Mouse (Mus musculus) gonadal fat pad, adult 2 months (tissue): ENCODE measurements around the gene Mfap3l. TPM values are rescaled to one million over a fixed set of nuclear protein-coding genes. Genes with fewer than 3 reads are reported as not detected.
"Not testable (repeated sequence)": the region's sequence is repeated elsewhere in the genome, so short reads cannot be mapped to it uniquely, and the experiment has no call there.

Experiments
- DNase-seq: peaks from one replicate; pipeline ENCODE4 v3.0.0-alpha.2; 2012; ENCODE audit warnings: low read depth
- polyA plus RNA-seq: library from polyadenylated mRNA; depleted of rRNA; stranded (reverse); fragments of >200 nt; gene quantifications from 2 replicates; pipeline ENCODE4 v1.2.3, GENCODE M21; 2012; rRNA removed

Mfap3l gene
- 24.9 and 30.9 TPM in 2 replicates for polyA plus RNA-seq

DNA sequence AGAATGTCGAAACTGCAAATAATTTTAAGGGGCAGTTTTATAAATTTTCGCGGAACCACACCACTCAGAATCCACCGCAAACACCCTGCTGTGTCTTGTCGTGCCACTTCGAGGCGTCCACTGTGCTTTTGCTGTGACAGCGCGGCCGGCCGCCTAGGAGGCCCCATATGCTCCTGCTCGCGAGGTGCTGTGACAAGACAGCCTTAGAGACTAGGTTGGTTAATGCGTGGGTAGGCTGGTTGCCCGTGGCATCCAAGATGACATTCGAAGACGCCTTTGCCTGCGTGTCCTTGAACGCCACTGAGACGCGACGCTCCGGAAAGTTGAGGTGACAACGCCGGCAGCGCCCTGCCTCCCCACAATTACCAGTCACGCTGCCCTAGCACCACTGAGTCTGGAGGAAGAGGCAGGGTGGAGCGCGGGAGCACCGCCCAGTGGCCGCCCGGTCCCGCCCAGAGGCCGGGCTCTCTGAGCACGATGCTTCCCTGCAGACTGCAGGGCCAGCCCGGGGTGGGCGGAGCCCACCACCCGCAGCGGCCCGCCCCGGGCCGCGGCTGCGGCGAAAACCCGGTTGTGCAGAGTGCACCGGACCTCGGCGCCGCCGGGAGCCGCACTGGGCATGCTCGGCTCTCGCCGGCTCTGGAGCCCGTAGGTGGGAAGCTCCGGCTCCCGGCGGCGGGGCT, at the start of gene Mfap3l:
Mfap3l (plus strand) TSS at position 578 of the 683 bp plus-strand sequence.
- peak; percentile 71 for DNase-seq

DNA sequence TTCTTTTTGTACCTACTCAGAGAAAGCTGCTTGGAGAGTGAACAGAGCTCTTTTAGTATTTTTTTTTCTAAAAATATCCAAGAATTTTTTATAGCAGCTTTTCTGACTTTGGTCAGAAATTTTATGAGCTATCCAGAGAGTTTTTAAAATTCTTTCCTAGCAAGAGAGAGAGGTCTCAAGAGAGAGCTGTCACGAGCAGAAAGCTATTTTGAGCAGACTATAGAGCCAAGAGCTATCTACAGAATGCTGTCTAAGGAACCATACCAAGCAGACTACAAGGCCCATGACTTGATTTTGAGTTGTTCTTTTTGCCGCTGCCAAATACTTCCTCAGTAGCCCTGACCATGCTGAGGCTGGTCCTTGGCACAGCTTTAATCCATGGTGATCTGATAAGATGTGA, 49.3 kb upstream of the Mfap3l start:
- no peak for DNase-seq

DNA sequence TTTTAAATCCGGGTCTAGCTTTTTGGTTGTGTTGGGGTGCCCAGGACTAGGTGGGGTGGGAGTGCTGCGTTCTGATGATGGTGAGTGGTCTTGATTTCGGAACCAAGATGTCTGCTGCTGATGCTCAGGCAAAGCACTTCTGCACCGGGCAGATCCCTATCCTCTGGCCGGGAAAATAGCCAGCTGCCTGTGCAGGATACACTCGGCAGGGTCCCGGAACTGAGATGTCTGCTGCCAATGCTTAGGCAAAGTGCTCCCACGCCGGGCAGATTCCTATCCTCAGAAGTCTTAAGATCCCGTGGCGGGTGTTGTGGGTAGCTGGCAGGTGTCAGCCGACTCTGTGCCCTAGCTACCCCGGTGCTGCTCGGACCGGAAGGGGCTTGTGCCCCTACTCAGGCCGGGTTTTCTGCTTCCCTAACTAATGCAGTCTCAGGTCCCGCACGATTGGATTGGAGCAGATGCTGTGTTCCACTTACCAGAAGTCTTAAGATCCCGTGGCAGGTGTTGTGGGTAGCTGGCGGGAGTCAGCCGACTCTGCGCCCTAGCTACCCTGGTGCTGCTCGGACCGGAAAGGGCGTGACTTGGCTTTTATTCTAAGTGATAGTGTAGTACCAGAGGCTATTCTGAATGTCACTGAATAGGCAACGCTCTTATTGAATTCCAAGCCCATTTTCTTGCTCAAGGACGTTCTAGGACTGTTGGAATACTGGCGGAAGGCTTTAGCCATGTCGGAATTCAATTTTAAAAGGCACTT, 41.1 kb upstream of the Mfap3l start:
- not testable (repeated sequence) for DNase-seq

DNA sequence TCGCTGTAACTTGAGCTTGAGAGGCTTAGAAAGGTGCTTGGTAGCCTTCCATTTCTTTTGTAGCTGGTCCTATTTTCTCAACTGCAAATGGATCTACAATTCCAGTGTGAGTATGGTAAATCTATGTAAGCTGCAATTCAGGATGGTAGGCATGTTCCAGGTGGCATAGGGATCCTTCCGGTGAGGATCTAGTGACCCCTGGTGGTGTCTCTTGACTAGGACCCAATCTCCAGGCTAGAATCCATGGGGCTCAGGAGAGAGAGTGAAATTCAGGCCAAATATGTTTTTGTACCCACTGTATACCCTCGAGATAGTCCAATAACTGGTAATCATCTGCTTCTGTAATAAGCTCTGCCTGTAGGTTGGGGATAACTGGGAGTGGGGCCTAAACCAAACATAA, 37.9 kb upstream of the Mfap3l start:
- DNase-seq, result no peak

DNA sequence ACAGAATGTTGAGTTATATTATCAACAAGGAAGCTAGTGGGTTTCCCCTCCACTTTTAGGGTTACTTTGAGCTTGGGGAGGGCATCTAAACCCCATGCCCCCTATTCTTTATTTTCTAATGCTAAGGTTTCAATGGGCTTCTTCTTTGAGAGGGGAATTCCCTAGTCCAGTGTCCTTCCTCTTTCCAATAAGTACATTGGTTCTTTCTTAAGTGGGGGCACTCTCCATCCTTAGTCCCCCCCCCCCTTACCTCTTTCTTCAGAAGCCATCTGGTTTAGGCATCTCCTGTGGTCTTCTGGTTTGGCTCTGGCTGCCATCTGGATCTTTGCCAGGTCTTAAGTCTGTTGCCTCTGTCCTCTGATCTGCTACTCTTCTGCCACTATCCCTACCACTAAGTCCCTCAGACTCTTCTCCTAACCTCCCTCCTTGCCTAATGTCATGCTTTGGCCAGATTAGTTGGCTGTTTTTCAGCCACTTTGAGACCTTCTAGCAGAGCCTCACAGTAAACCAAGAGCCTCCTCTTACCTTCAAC, 21.0 kb upstream of the Mfap3l start:
- no peak for DNase-seq

DNA sequence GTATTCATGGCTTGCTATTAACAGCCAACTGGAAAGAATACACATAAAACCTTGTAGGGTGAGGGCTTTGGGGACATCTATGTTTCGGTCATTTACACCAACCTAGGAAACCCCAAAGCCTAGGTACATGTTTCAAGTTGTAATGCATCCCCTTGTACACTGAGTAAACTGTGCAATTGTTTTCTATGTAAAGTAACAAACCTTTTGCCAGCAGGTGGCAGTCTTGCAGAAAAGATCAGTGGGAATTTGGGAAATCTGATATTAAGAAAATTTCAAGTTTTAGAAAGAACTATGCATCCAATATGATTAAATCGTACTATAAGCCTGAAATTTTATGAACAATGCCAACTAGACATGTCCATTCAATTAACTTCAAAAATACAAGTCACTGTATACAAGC, 15.7 kb upstream of the Mfap3l start:
- no peak for DNase-seq

DNA sequence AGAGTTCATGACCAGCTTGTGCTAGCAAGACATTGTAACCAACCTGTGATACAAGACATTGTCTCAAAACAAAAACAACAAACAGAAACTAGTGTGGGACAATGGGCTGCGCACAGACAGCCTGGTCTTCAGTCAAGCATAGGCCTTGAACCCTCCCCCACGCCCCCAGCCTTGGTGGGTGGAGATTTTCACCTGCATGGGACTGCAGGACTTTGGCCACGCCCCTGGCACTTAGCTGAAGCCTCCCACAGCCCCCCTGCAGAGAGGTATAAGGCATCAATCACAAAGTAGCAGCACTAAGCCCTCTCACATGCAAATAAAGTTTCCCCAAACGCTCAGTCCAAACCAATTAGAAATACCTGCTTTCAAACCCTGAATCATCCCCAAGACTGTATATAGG, 11.1 kb upstream of the Mfap3l start:
- DNase-seq, result no peak

DNA sequence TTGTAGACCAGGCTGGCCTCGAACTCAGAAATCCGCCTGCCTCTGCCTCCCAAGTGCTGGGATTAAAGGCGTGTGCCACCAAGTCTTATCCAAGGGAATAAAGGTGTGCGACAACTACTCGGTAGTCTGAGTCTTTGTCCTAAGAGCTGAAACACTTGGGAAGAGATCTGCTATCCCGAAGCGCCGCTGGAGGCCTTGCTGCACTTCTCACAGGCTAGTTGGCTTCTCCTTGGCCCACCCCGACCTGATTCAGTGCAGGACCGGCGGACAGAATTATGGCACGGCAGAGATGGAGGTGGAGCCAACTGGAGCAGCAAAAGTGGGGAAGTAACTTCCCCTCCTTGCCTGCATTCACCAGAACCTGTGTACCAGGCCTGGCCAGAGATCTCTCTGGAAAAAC, 10.6 kb upstream of the Mfap3l start:
- DNase-seq, result no peak

DNA sequence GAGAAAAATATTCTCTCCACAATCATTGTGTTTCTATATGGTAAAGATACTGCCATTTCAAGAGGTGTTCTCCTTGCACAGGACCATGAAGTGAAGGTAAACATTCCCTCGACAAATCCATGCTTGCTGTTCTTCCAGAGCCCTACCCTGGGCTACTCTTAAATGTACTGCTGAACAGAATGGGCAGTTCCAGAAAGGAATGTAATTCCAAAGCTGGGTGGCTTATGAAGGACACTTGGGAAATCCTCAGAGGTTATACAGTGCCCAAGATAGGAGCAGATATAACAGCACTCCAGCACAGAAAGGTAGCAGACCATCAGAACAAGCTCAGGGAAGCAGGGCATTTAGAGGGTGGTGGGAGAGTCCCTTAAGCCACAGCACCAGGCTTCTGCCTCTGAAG, 9.2 kb upstream of the Mfap3l start:
- no peak for DNase-seq

DNA sequence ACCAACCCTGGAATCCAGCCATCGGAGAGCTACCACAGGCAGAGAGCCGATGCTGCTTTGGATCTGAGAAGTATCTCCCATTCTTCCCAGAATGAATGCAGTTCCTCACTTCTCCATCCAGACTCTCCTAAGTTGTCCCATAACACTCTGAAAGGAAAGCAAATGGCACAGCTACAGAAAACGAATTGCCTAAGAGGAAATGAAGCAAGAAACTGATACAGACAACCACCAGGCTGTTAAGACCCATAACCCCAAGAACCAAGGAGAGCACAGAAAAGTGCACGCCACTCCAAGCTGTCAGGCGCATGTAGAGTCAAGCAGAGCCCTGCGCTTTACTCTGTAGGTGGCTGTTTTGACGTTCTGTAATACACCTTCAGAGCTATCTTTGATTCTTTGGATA, 7.9 kb upstream of the Mfap3l start:
- DNase-seq, result no peak

DNA sequence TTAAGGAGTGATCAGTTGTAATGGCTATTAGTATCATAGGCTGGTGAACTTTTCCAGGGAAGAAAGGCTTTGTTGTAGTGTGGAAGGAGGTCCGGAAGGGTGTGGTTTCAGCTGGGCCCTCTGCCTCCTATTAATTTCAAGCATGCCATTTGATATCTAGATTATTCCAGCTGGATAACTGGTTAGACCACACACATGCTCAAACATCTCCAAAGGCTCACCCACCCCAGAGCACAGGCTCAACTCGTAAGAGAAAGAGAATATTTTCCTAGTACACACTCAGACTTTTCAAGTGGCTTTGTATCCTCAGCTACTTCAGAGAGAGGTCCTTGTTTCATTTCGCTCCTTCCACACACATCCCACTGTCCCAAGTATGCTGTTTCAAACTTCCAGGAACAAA, 4.7 kb upstream of the Mfap3l start:
- DNase-seq, result no peak

DNA sequence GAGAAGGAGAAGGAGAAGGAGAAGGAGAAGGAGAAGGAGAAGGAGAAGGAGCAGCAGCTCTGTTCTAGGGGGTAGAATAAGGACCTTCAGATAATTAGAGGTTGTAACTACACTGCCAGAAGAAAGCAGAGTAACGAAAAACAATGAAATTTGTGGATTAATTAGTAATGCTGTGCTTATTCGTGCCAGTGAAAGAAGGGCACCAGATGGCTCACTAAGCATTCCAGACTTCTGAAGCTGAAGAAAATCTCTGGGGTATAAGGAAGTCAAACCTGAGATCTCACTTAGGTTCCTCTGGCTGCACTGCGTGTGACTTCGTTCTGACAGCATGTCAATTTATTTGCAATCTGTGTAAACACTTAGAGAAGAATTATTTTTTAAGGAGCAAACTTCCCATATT, 3.6 kb upstream of the Mfap3l start:
- no peak for DNase-seq

DNA sequence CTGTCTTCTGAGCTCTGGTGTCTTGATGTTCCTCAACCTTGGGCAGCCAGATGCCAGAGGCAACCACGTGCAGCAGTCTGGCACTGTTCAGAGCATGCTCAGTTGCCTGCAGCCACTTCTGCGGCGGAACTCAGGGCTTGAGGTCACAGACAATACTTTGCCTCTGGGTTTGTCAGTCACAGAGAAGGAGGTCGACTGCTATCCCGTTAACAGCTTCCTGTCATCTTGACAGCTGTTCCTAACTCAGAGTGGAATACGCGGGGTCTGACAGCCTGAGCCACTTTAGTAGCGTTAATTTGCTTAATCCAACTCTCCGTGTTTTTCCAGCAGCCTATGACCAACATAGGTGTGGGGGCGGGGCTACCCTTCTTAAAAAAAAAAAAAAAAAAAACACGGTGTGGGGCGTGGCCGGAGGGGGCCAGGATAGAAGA, 1.1 kb upstream of the Mfap3l start:
- peak; percentile 70 for DNase-seq

DNA sequence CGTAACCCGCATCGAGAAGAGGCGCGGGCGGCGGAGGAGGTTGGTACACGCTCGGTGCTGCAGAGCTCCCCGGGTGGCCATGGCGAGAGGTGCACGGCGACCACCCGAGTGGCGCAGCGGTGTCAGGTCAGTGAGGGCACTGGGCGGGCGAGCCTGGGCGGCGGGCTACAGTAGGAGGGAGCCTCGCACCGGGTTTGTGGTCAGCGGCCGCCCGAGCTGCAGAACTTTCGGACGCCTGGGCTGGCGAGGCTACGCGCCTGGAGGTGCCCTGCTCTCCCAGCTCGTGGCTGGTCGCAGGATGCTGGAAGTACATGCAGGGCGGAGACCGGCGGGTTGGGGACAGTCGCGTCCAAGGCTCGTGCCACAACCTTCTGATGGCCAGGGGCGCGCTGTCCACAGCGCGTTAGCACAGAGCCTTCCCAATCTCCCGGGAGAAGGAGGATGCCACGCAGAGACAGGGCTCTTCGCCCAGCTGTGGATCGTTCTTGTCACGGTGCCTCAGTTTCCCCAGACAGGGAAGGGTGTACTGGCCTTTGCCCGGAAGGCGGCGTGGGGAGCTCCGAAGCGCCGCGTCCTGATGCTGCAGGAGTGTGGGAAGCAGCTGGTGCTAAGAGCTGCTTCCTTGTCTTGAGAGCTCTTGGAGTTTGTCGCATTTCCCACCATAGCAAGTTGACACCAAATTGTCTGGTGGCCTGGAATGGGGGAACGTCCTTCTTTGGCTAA, 467 bp downstream of the Mfap3l start:
- DNase-seq, result no peak

DNA sequence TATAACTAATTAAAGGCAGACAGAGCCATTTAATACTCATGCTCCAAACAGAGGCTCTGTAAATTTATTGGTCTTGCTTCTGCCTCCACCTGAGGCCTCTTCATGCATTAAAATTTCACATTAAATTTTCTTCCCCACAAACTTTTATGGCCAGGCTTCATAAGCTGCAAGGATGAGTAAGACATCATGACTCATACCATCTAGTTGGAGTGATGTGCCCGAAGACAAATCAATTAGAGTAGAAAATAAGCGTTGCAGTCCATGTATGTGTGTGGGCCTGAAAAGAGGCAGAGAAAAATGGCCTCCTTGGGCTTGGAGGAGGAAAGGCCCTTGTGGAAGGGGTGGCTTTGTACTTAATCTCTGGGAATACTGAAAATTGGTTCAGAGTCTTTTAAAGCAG, 2.3 kb downstream of the Mfap3l start:
- DNase-seq, result no peak

DNA sequence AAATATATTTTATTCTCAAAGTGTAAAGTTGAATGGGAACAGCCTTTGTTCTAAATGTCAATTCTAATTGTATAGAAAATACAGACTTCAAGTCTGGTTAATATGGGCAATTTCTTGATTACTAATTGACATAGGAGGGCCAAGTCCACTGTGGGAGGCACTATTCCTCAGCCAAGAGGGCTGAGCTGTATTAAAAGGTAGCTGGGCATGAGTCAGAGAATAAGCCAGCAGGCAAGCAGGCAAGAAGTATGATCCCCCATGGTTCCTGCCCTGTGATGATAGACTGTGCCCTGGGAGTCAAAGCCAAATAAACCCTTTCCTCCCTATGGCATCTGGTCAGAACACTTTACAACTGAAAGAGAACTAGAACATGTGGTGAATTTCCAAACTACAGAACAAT, 3.2 kb downstream of the Mfap3l start:
- DNase-seq, result no peak

DNA sequence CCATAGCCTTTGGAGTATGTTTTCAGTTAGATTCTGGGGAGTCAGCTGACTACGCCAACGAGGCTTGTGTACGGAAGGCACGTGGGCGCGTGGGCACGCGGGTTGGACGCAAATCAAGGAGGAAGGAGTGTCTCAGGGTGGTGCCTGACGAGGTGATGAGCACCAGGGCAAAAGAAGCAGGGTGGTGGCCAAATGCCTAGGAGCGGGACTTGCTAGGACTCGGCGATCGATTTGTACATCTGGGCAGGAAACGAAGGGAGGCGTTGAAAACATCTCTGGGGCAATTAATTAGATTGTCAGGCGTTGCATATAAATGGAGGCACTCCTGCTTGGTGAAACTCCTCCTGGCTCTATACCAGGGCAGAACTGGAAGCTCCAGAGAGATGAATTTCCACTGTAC, 7.4 kb downstream of the Mfap3l start:
- DNase-seq, result peak; percentile 91

DNA sequence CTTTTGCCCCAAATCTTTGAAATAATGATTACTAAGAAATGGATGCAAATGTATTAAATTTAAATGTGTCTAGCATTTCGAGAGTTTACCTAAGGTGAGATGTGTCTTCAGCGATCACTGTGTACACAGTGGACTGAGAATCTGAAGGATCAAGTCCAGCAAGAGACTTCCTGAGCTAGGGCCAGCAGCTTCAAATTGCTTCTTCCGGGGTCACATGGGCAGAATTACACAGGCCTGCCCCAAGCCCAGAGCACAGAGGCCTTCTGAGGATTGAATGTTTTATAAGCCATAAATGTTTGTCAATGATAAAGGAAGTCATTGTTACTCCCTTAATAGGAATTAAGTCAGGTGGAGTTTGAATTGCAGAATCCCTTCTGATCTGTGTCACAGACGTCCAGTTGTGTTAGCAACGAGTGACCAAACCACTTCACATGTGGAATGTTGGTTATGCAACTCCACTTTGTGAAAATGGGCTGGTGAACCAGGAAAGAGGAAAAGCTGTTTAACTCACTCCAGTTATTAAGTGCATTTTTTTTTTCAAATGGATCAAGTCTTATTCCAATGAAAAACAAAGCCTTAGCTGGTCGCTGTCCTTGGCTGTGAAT, 10.9 kb downstream of the Mfap3l start:
- DNase-seq, result peak; percentile 61

DNA sequence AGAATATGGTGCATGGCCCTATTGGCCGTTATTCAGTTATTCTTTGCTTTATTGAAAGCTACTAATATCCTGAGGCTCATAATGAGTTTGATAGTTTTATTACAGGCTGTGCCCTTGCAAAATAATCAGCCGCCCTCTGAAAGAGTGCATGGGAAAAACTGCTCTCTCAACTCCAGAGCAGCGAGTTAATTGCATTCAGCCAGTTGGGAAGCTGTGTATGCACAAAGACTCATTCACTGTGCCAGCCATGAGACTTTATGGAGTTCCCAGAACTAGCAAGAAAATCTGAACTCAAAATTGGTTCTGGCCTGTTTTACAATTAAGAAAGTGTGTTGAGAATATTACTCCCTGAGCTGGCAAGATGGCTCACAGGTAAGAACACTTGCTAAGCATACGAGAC, 12.5 kb downstream of the Mfap3l start:
- DNase-seq, result no peak

DNA sequence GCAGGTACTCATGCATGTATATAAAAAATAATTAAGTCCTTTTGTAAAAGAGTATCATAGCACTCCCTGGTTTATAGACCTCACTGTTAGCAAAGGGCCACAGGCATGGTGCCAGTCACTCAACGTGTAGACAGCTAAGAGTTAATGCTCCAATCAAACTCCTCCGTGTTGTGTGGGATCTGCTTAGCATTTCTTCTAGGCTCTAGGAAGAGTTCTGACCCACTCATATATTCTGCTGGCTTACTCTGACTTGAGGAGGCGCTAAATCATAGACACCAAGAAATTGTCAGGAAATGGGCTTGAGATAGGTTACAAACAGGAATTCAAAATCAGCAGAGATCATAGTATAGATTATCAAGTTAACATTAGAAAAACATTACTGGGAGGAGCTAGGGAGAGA, 13.3 kb downstream of the Mfap3l start:
- DNase-seq, result no peak

DNA sequence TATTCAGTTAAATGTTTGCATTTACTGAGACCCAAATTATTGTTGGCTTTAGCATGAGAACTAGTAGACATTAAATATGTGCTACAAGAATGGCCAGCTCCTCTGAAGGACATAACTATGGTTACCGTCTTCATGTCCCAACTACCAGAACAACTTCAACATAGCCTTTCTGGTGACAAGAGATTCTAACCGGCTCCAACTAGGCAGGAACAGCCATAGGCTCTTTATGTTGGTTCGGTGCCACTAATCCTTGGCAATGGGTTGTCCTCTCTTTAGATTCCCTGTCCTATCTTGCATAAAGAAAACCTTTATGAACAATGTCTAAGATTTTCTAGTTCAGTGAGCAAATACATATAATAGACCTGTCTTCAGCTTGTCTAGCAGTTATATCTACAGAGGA, 14.7 kb downstream of the Mfap3l start:
- peak; percentile 99 for DNase-seq

DNA sequence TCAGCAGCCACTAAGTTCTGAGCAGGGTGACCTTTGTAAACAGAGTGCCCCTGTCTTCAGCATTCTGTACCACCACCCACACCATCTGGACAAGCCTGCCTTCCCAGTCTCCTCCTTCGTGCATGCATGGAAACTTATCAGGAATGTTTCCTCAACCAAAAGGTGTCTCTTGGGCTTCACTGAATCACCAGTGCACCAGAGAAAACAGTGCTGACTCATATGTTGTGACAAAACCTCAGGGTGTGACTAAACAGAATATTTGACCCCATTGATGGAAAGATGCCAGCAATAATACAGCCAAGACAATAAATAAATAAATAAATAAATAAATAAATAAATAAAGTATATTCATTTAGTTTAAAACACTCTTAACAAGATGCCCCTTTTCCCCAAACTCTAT, 16.5 kb downstream of the Mfap3l start:
- DNase-seq, result no peak
